Mouse (Mus musculus): ENCODE results near the gene Ciao1. TPM values are rescaled to one million over a fixed set of nuclear protein-coding genes. Genes with fewer than 3 reads are reported as not detected.
"Not testable (repeated sequence)": the region's sequence is repeated elsewhere in the genome, so short reads cannot be mapped to it uniquely, and the experiment has no call there.

The Ciao1 gene
- polyA plus RNA-seq, 1 experiment from 2014 or later: 62.5 TPM

GRCm38 (mm10) chr2:127217746-127218145 lies 29.9 kb downstream of the Ciao1 start:
- no peaks in the 10 kb centered on the region for H3K27me3 ChIP-seq (ENCODE audit: control insufficient read depth, insufficient read depth, low read length)
- ATAC-seq (ENCODE audit: low FRiP score, low TSS enrichment): no peak
- H3K9me3 ChIP-seq (ENCODE audit: control insufficient read depth, low read length): no peaks in the 10 kb centered on the region
- H3K4me1 ChIP-seq (ENCODE audit: control insufficient read depth, insufficient read depth, low read length): no peaks in the 10 kb centered on the region
- H3K27ac ChIP-seq (ENCODE audit: low read depth, low read length): no peak overlapping the region
- 94% methylated on average over 5 of the region's 5 CpGs for WGBS
- peaks cover 95% of the 10 kb centered on the region for H3K36me3 ChIP-seq (ENCODE audit: control insufficient read depth, insufficient read depth, low read length)
- no peak overlapping the region for H3K4me2 ChIP-seq (replicated peaks; ENCODE audit: low read depth, low read length)
- H3K4me3 ChIP-seq (ENCODE audit: low read length): no peak overlapping the region
- H3K9ac ChIP-seq (ENCODE audit: low read depth, low read length): no peak overlapping the region

GRCm38 (mm10) chr2:127210701-127211100 lies 36.9 kb downstream of the Ciao1 start:
- Histone ChIP-seq H3K4me1 (ENCODE audit: control insufficient read depth, insufficient read depth, low read length) (peaks cover 4% of the 10 kb centered on the region; the same call in 1 of the 2 replicates), H3K9ac (ENCODE audit: low read depth, low read length) (no peak overlapping the region), H3K36me3 (ENCODE audit: control insufficient read depth, insufficient read depth, low read length) (peaks cover 58% of the 10 kb centered on the region), H3K27ac (ENCODE audit: low read depth, low read length) (no peak overlapping the region), H3K27me3 (ENCODE audit: control insufficient read depth, insufficient read depth, low read length) (no peaks in the 10 kb centered on the region), H3K4me2 (replicated peaks; ENCODE audit: low read depth, low read length) (no peak overlapping the region), H3K4me3 (ENCODE audit: low read length) (no peak overlapping the region), H3K9me3 (ENCODE audit: control insufficient read depth, low read length) (no peaks in the 10 kb centered on the region)
- 93% methylated on average over 11 of the region's 11 CpGs for whole genome bisulfite sequencing
- ATAC-seq (ENCODE audit: low FRiP score, low TSS enrichment): no peak

- no peaks in the 10 kb centered on the region for H3K27me3 ChIP-seq (ENCODE audit: control insufficient read depth, insufficient read depth, low read length)
- peak overlapping the region; percentile 70 for H3K9ac ChIP-seq (ENCODE audit: low read depth, low read length)
- no peaks in the 10 kb centered on the region for H3K9me3 ChIP-seq (ENCODE audit: control insufficient read depth, low read length)
- peak overlapping the region; percentile 30; the same call in 1 of the 2 replicates for H3K27ac ChIP-seq (ENCODE audit: low read depth, low read length)
- H3K36me3 ChIP-seq (ENCODE audit: control insufficient read depth, insufficient read depth, low read length): peaks cover 35% of the 10 kb centered on the region
- peak overlapping the region; percentile 54 for H3K4me2 ChIP-seq (replicated peaks; ENCODE audit: low read depth, low read length)
- H3K4me1 ChIP-seq (ENCODE audit: control insufficient read depth, insufficient read depth, low read length): peaks cover 4% of the 10 kb centered on the region; the same call in 1 of the 2 replicates
- peak overlapping the region; percentile 66 for H3K4me3 ChIP-seq (ENCODE audit: low read length)
- no peak for ATAC-seq (ENCODE audit: low FRiP score, low TSS enrichment)
- 1% methylated on average over 17 of the region's 17 CpGs for WGBS
These were observed 39.2 kb downstream of the Ciao1 start for GRCm38 (mm10) chr2:127208452-127208769.

- Histone ChIP-seq H3K4me2 (replicated peaks; ENCODE audit: low read depth, low read length) (peak within 1 kb of the TSS; percentile 54), H3K27ac (ENCODE audit: low read depth, low read length) (peak within 1 kb of the TSS; percentile 30; the same call in 1 of the 2 replicates), H3K4me3 (ENCODE audit: low read length) (peak within 1 kb of the TSS; percentile 66), H3K9ac (ENCODE audit: low read depth, low read length) (peak within 1 kb of the TSS; percentile 70), H3K27me3 (ENCODE audit: control insufficient read depth, insufficient read depth, low read length) (no peaks in the 10 kb centered on the region), H3K36me3 (ENCODE audit: control insufficient read depth, insufficient read depth, low read length) (peaks cover 29% of the 10 kb centered on the region), H3K4me1 (ENCODE audit: control insufficient read depth, insufficient read depth, low read length) (peaks cover 4% of the 10 kb centered on the region; the same call in 1 of the 2 replicates), H3K9me3 (ENCODE audit: control insufficient read depth, low read length) (no peaks in the 10 kb centered on the region)
- peak; percentile 98 for ATAC-seq (ENCODE audit: low FRiP score, low TSS enrichment)
- 13% methylated on average over 36 of the region's 36 CpGs for WGBS
These were observed 39.8 kb downstream of the Ciao1 start, which contains the start of the genes 1810024B03Rik and Snrnp200 for GRCm38 (mm10) chr2:127207547-127208451. 1810024B03Rik (minus strand) TSS chr2:127208280. Snrnp200 (plus strand) TSS chr2:127208386.

GRCm38 (mm10) chr2:127206916-127207315 lies 40.7 kb downstream of the Ciao1 start:
- Histone ChIP-seq H3K27me3 (ENCODE audit: control insufficient read depth, insufficient read depth, low read length) (no peaks in the 10 kb centered on the region), H3K4me3 (ENCODE audit: low read length) (no peak overlapping the region), H3K36me3 (ENCODE audit: control insufficient read depth, insufficient read depth, low read length) (peaks cover 25% of the 10 kb centered on the region), H3K9ac (ENCODE audit: low read depth, low read length) (no peak overlapping the region), H3K4me2 (replicated peaks; ENCODE audit: low read depth, low read length) (no peak overlapping the region), H3K9me3 (ENCODE audit: control insufficient read depth, low read length) (no peaks in the 10 kb centered on the region), H3K27ac (ENCODE audit: low read depth, low read length) (no peak overlapping the region), H3K4me1 (ENCODE audit: control insufficient read depth, insufficient read depth, low read length) (peaks cover 4% of the 10 kb centered on the region; the same call in 1 of the 2 replicates)
- no peak for ATAC-seq (ENCODE audit: low FRiP score, low TSS enrichment)
- 88% methylated on average over 2 of the region's 2 CpGs for WGBS

GRCm38 (mm10) chr2:127205936-127206335 lies 41.7 kb downstream of the Ciao1 start:
- not testable (repeated sequence) for H3K4me3 ChIP-seq (ENCODE audit: low read length); H3K27ac ChIP-seq (ENCODE audit: low read depth, low read length); H3K9me3 ChIP-seq (ENCODE audit: control insufficient read depth, low read length); H3K4me2 ChIP-seq (replicated peaks; ENCODE audit: low read depth, low read length); H3K4me1 ChIP-seq (ENCODE audit: control insufficient read depth, insufficient read depth, low read length); H3K27me3 ChIP-seq (ENCODE audit: control insufficient read depth, insufficient read depth, low read length); ATAC-seq (ENCODE audit: low FRiP score, low TSS enrichment); H3K9ac ChIP-seq (ENCODE audit: low read depth, low read length)
- 94% methylated on average over 4 of the region's 4 CpGs for WGBS
- H3K36me3 ChIP-seq (ENCODE audit: control insufficient read depth, insufficient read depth, low read length): peaks cover 15% of the 10 kb centered on the region

GRCm38 (mm10) chr2:127204932-127205331 lies 42.7 kb downstream of the Ciao1 start:
- WGBS: 37% methylated on average over 3 of the region's 3 CpGs
- Histone ChIP-seq H3K36me3 (ENCODE audit: control insufficient read depth, insufficient read depth, low read length) (0 out of 2 replicates have a peak, but pooled peaks cover 7% of the 10 kb centered on the region), H3K4me2 (replicated peaks; ENCODE audit: low read depth, low read length) (no peak overlapping the region), H3K4me1 (ENCODE audit: control insufficient read depth, insufficient read depth, low read length) (peaks cover 4% of the 10 kb centered on the region; the same call in 1 of the 2 replicates), H3K27me3 (ENCODE audit: control insufficient read depth, insufficient read depth, low read length) (no peaks in the 10 kb centered on the region), H3K4me3 (ENCODE audit: low read length) (no peak overlapping the region), H3K9me3 (ENCODE audit: control insufficient read depth, low read length) (no peaks in the 10 kb centered on the region), H3K9ac (ENCODE audit: low read depth, low read length) (no peak overlapping the region), H3K27ac (ENCODE audit: low read depth, low read length) (no peak overlapping the region)
- no peak for ATAC-seq (ENCODE audit: low FRiP score, low TSS enrichment)
